Mouse (Mus musculus): ENCODE measurements around the gene Tmub1.

DNA sequence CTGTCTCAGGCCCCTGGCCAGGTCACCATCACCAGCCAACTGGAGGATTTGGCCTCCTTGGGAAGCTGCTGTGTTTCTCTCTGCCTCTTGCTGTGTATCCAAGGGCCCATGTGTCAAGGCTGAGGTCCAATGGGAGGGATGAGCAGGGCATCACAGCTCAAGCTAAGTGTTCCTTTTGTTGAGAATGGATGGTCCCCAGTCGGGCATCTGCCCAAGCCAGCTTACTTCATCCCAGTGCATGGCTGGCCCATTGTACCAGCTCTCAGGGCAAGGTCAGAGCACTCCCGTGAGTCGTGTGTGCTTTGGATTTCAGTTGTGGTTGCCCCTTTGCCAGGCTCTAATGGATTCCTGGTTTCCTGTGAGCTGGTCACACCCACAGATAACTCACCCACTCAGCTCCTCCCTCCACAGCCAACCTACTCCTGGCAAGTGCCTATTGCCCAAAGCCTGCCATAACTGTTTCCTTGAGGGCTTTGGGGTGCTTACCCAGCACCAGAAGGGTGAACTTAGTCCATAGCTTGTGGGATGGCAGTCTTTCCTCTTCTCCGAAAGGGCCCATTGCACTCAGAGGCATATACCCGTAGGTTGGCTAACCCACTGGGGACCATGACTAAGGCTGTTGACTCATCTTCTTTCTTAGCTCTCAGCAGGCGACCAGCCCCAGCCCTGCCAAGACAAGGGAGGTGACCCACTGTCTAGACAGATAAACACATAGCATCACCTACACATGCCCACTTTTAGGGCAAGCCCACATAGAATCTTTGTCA lies 42.9 kb downstream of the Tmub1 start:
- TF ChIP-seq CTCF (conservative IDR thresholded peaks at IDR 0.05; ENCODE audit: low read length) (no peak), POU5F1 (IDR thresholded peaks at IDR 0.05; ENCODE audit: borderline replicate concordance, low read length) (no peak)
